Mouse (Mus musculus) testis, adult 2 months (tissue): ENCODE measurements around the gene Fam13a.

ENCODE experiments used
- CTCF ChIP-seq: fragments of 200-500 bp; IDR thresholded peaks from 2 replicates; pipeline ENCODE4 v1.5.1; 2012; ENCODE audit warnings: low read depth, mild to moderate bottlenecking, inconsistent platforms, low read length, moderate library complexity; ENCODE audit not compliant: control insufficient read depth, insufficient read depth, insufficient replicate concordance
- POLR2A ChIP-seq: fragments of 200-500 bp; IDR thresholded peaks from 2 replicates; pipeline ENCODE4 v1.6.1; 2012; ENCODE audit warnings: low read depth, mild to moderate bottlenecking, inconsistent platforms, low read length, moderate library complexity; ENCODE audit not compliant: control insufficient read depth

DNA sequence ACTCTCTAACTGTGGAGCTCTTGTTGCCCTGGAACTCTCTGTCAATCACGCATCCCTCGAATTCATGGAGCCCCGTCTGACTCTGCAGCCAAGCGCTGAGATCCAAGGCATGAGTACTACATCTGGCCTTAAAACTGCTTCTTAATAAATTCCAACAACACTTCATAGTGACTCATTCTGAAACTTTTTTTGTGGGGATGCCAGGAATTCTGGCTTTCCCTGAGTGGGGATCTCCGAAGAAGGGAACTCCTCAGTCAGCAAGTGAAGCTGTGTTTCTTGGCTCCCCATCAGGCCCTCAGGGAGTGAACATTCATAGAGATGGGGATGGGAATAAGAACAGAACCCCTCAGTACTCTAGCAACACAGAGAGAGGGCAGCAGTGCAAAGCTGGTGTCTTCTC lies 43.8 kb upstream of the Fam13a start:
- TF ChIP-seq CTCF (no peak), POLR2A (no peak)
